Mouse (Mus musculus) limb, embryonic 11.5 days (tissue): Measurements from ENCODE around the gene Sall1. TPM values are rescaled to one million over a fixed set of nuclear protein-coding genes. Genes with fewer than 3 reads are reported as not detected.

Experiments used
- microRNA-seq: library from miRNA; unstranded; fragments of <30 nt; microRNA quantifications from one replicate; pipeline ENCODE4, GENCODE M21; 2016
- polyA plus RNA-seq: library from polyadenylated mRNA; unstranded; fragments of >200 nt; fragmentation: Nextera tagmentation; extraction: Ambion mirVana; gene quantifications from 2 replicates; pipeline ENCODE4 v1.2.1, GENCODE M21; 2014

Sall1 gene
- polyA plus RNA-seq, 1 experiment from 2014 or later = 30.4 TPM

Small RNA genes lying within 50 kb of the gene (microRNA-seq; reads per million reads assigned to microRNA genes)
- not detected for gene Mir8110
